8 mouse cellular contexts compared by ENCODE assay signal in genomic region chr7:109082269-109083112, GRCm38 (mm10). TPM values are rescaled to one million over a fixed set of nuclear protein-coding genes. Genes with fewer than 3 reads are reported as not detected.
A peak's percentile ranks its signal among the peaks of the same experiment; 100 is the strongest.
DNase-seq lines count a peak whose midpoint lies in the region; ATAC-seq lines count a peak whose summit lies in the region.

No protein-coding gene starts in this region.

- WGBS in heart, embryonic 13.5 days: 22% methylated on average over 12 of the region's 12 CpGs
- WGBS in midbrain, embryonic 14.5 days: 11% methylated on average over 12 of the region's 12 CpGs

- H3K27ac ChIP-seq in heart, embryonic 13.5 days (replicated peaks): no peak overlapping the region
- peak overlapping the region; percentile 77 for H3K27ac ChIP-seq in midbrain, embryonic 14.5 days (replicated peaks; ENCODE audit: low read depth, low read length)

- H3K36me3 ChIP-seq in heart, embryonic 13.5 days: no peaks in the 10 kb centered on the region
- H3K36me3 ChIP-seq in midbrain, embryonic 14.5 days (ENCODE audit: control insufficient read depth, insufficient read depth, low read length): no peaks in the 10 kb centered on the region

- H3K4me2 ChIP-seq in heart, embryonic 13.5 days: peak overlapping the region; percentile 72
- H3K4me2 ChIP-seq in midbrain, embryonic 14.5 days (ENCODE audit: low read length): peak overlapping the region; percentile 78

- no peak overlapping the region for H3K9ac ChIP-seq in heart, embryonic 13.5 days
- peak overlapping the region; percentile 83 for H3K9ac ChIP-seq in midbrain, embryonic 14.5 days (replicated peaks; ENCODE audit: low read length)

- DNase-seq in kidney, adult 18-20 months: peak; percentile 20
- no peak for DNase-seq in kidney, adult 11 months
- DNase-seq in kidney, postnatal 36 days: peak; percentile 8 to 65
- DNase-seq in midbrain, embryonic 14.5 days: peak; percentile 52

- H3K4me3 ChIP-seq in heart, embryonic 13.5 days: peak overlapping the region; percentile 51
- peak overlapping the region; percentile 83 for H3K4me3 ChIP-seq in midbrain, embryonic 14.5 days (replicated peaks; ENCODE audit: low read depth, low read length)

- peaks cover 33% of the 10 kb centered on the region for H3K27me3 ChIP-seq in heart, embryonic 13.5 days (replicated peaks)
- H3K27me3 ChIP-seq in midbrain, embryonic 14.5 days (ENCODE audit: control insufficient read depth, insufficient read depth, low read length): no peaks in the 10 kb centered on the region

- no peaks in the 10 kb centered on the region for H3K9me3 ChIP-seq in heart, embryonic 13.5 days
- no peaks in the 10 kb centered on the region for H3K9me3 ChIP-seq in midbrain, embryonic 14.5 days (ENCODE audit: control insufficient read depth, low read length)

- peak; percentile 45; the same call in 1 of the 2 replicates for ATAC-seq in common myeloid progenitor, adult 5-6 weeks (replicated peaks; ENCODE audit: low read depth, poor library complexity, severe bottlenecking)
- no peak for ATAC-seq in heart, embryonic 13.5 days (ENCODE audit: extremely low read depth, insufficient number of reproducible peaks, low FRiP score, low TSS enrichment)
- peak; percentile 47 for ATAC-seq in midbrain, embryonic 14.5 days (ENCODE audit: low FRiP score, low TSS enrichment)
- no peak for ATAC-seq in erythroid progenitor cell, adult 5-6 weeks (replicated peaks; ENCODE audit: low FRiP score, poor library complexity, severe bottlenecking)
- ATAC-seq in granulocyte monocyte progenitor cell, adult 5-6 weeks (replicated peaks; ENCODE audit: poor library complexity, severe bottlenecking): no peak

- H3K4me1 ChIP-seq in heart, embryonic 13.5 days: peaks cover 6% of the 10 kb centered on the region; the same call in 1 of the 2 replicates
- H3K4me1 ChIP-seq in midbrain, embryonic 14.5 days (ENCODE audit: control insufficient read depth, insufficient read depth, low read length): peaks cover 15% of the 10 kb centered on the region

RNA-seq across cellular contexts. Expression of gene Ric3, which starts 0.6 kb away (rescaled TPM):
- 1.6 and 3.1 TPM in 2 replicates for total RNA-seq in common myeloid progenitor, adult 5-6 weeks (2017)
- polyA plus RNA-seq in heart, embryonic 13.5 days (2015; fragmentation: Nextera tagmentation; extraction: Ambion mirVana): 0.75 and 0.82 TPM in 2 replicates
- 33.6 and 36.1 TPM in 2 replicates for polyA plus RNA-seq in midbrain, embryonic 14.5 days (2014; fragmentation: Nextera tagmentation; extraction: Ambion mirVana)
- total RNA-seq in erythroid progenitor cell, adult 5-6 weeks (2015; ENCODE audit: low replicate concordance): not detected in 2 replicates
- total RNA-seq in erythroid progenitor cell, adult 5-6 weeks (2017; ENCODE audit: low replicate concordance): 0.61 TPM in 1 of 2 replicates, not detected in the other
- total RNA-seq in granulocyte monocyte progenitor cell, adult 5-6 weeks (2014; fragmentation: Nextera tagmentation): 0.56 and 1.1 TPM in 2 replicates
- total RNA-seq in granulocyte monocyte progenitor cell, adult 5-6 weeks (2017): 0.62 and 2.8 TPM in 2 replicates

Comparison
In these comparisons a context has a peak if more than half of its experiments do, and no peak if none do; other contexts are left out.
1. ATAC-seq: peak in common myeloid progenitor, adult 5-6 weeks (single experiment) and midbrain, embryonic 14.5 days (single experiment); none in heart, embryonic 13.5 days (single experiment), erythroid progenitor cell, adult 5-6 weeks (single experiment) and granulocyte monocyte progenitor cell, adult 5-6 weeks (single experiment).